Mouse (Mus musculus) retina, postnatal 7 days (tissue): ENCODE measurements at regions not wholly inside any gene's neighbourhood (a gene's known extent, or its start where the extent isn't known, plus 50 kb on each side); places are given as distances from the start of the nearest gene placed in this dataset.
"Not testable (repeated sequence)": the region's sequence is repeated elsewhere in the genome, so short reads cannot be mapped to it uniquely, and the experiment has no call there.

Experiments used
- DNase-seq: peaks from one replicate; pipeline ENCODE4 v3.0.0-alpha.2; 2012; ENCODE audit warnings: low read depth, low spot score

GRCm38 (mm10) chr15:43581246-43581645 is 3447.1 kb downstream of the 9330182O14Rik start:
- no peak for DNase-seq

DNA sequence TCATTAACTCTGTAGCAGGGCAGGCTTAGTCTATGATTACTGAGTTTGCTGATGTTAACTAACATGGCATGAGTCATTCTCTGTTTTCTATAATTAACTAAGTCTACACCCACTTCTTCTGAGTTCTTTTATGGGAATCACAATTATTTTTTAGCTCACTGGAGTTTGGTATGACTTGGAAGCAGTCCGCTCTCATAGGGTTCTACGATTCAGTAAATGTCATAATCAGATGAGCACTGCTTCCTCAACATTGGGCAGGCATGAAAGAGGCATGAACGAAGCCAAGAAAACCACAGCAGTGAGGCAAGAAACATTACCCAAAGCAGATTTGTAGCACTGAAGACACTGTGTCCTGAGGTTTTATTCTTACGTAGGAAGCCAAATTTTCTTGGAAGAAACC is 3451.6 kb downstream of the 9330182O14Rik start:
- no peak for DNase-seq

- no peak for DNase-seq
Measured at GRCm38 (mm10) chr15:43588021-43588420, 3453.9 kb downstream of the 9330182O14Rik start.

GRCm38 (mm10) chr15:43607700-43608099 is 3473.5 kb downstream of the 9330182O14Rik start:
- DNase-seq, result no peak

DNA sequence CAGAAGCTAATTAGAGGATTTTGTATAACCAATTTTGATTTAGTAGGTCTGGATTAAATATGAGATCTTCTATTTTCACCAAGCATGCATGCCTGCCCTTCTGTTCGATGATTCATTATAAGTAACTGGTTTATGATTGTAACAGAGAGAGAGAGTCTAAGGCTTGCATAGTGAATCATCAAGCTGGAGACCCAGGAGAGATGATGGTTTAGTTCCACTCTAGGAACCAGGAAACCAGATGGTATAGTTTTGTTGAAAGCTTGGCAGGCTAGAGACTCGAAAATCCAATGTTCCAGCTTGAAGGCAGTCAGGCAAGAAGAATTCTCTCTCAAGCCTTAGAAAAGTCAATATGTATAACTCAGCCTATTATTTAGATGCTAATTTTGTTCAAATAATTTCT is 3475.7 kb downstream of the 9330182O14Rik start:
- no peak for DNase-seq

GRCm38 (mm10) chr15:43614004-43614661 is 3480.0 kb downstream of the 9330182O14Rik start:
- no peak for DNase-seq

DNA sequence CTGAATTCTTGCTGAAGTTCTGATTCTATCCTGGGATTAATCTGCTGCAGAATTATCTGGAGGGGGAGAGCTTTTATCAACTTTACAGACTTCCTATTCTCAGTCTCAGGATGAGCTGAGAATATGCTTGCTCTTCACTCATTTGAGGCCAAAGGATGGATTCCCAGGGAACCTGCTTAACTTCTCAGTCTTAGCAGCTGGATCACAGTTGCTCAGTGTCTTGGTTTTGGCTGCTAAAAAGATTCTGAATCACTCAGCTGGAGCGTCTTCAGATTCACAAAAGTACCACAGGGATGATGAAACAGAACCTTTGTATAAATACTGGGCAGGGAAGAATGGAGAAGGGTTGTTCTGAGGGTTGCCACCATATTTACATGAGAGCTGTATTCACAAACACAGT is 3481.6 kb downstream of the 9330182O14Rik start:
- DNase-seq, result no peak

GRCm38 (mm10) chr15:43624431-43624965 is 3490.3 kb downstream of the 9330182O14Rik start:
- DNase-seq, result no peak

DNA sequence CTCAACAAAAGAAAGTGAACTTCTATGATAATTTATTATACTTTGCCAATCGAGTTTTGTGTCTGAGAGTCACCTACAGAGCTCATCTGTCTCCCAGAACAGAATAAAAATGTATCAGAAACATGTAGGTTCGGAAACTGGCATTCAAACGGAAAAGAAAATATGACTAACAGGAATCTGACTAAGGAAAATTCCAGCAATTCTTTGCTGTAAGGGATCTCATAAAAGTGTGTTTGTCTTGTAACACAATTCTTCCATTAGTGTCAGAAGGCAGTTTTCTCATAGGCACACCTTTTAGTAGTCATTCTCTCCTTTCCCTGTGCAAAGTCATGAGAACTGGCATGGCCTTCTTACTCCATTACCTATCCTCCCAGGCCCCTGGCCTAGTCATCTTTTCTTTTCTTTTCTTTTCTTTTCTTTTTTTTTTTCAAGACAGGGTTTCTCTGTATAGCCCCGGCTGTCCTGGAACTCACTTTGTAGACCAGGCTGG is 3490.9 kb downstream of the 9330182O14Rik start:
- no peak for DNase-seq

DNA sequence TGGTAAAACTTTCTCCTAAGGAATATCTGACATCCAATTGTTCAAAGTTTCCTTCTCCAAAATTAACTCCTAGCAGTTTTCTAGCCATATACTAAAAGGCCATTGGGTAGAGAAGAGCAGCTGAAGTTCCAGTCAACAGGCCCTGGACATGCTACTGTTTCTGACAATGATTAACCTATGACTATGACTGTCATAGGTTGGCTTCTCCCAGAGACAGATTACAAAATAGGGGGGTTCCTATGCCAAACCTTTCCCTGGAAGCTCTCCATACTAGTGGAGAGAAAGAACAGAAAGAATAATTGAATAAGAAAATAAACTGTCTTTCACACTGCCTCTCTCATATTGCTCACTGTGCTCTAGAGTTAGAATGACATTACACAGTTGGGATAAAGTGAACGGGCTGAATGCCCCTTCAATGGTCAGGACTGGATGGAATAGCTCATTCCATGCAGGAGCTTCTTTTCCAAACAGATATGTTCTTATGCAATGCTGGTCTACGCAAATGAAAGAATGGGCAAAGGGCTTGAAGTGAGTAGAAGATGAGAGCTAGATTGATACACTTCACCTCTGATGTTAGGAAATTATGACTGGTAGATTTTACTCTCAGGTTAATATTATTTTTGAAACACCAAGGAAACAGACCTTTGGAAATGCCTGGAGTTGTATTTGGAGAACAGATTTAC is 3516.8 kb downstream of the 9330182O14Rik start:
- no peak for DNase-seq

GRCm38 (mm10) chr15:43663648-43664047 is 3529.5 kb downstream of the 9330182O14Rik start:
- DNase-seq, result no peak

- DNase-seq, result no peak
Measured at GRCm38 (mm10) chr15:43678844-43679243, 3544.7 kb downstream of the 9330182O14Rik start.

GRCm38 (mm10) chr15:43682176-43682575 is 3548.0 kb downstream of the 9330182O14Rik start:
- no peak for DNase-seq

GRCm38 (mm10) chr15:43691998-43692397 is 3557.8 kb downstream of the 9330182O14Rik start:
- DNase-seq, result not testable (repeated sequence)

DNA sequence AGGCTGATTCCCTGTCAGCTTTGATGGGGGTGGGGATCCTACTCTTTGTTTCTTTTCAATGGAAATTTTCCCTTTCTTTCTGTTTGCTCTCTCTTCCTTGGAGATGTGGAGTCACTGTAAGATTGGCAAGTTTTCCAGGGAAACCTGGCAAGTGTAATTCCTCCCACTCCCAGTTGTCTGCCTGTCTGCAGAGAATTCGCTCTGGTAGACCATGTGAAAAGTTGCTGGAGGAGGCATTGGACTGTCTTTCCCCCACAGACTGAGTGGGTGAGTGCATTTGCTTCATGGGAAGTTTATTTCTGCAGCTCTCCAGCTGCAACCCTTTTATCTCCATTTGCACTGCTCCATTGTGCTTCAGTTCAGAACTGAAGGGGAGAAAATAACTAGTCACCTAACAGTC is 3561.3 kb downstream of the 9330182O14Rik start:
- DNase-seq, result no peak

GRCm38 (mm10) chr15:43717035-43717434 is 3582.9 kb downstream of the 9330182O14Rik start:
- DNase-seq, result no peak

- DNase-seq, result no peak
Measured at GRCm38 (mm10) chr15:43717559-43717958, 3583.4 kb downstream of the 9330182O14Rik start.

DNA sequence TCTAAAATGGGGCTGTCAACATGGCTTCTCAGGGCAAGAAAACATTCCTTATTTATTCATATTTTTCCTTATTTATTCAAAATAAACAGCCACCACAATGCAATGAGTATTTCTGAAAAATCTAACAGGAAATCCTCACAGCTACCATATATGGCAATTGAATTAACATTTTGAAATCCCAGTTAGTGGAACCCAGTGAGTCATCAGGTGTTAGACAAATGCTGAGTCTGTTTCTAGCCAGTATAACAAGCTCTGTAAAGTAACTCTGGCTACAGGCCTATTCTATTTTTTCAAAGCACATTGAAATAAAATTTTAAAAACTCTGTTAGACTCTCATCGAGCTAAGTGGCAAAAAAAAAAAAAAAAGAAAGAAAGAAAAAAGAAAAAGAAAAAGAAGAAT is 3586.8 kb downstream of the 9330182O14Rik start:
- no peak for DNase-seq

DNA sequence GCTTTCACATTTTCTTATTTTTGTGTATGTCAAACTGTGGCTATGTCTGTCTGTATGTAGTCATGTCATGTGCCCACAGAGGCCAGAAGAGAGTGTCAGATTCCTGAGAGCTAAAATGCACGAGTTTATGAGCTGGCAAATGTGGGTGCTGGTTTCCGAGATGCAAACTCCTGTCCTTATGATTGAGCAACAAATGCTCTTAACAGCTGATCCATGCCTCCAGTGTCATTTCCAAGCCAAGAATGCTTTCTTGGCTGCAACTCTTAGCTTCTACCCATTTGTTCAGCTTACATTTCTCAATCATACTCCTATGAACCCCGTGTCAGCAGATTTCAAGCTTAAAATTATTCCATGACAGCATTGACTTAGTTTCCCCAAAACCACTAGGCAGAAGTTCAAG is 3601.5 kb downstream of the 9330182O14Rik start:
- DNase-seq, result no peak

DNA sequence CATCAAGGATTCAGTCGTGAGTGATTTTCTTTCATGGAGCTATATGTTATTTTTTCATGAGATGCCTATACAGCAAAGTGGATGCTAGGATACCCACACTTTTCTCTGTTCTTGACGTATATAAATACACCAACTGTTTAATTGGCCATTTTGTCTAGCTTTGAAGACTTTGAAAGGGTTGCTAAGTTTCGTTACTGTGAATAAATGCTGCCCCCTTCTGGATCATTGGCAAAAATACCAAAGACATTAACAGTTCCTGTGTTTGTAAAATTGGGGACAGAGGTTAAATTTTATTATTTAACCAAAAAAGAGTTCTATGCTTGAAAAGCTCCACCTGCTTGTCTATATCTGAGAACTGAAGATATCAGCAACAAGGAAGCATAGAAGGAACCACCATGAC is 3624.1 kb downstream of the 9330182O14Rik start:
- DNase-seq, result peak; percentile 16

GRCm38 (mm10) chr15:43764606-43765005 is 3630.4 kb downstream of the 9330182O14Rik start:
- DNase-seq, result no peak

DNA sequence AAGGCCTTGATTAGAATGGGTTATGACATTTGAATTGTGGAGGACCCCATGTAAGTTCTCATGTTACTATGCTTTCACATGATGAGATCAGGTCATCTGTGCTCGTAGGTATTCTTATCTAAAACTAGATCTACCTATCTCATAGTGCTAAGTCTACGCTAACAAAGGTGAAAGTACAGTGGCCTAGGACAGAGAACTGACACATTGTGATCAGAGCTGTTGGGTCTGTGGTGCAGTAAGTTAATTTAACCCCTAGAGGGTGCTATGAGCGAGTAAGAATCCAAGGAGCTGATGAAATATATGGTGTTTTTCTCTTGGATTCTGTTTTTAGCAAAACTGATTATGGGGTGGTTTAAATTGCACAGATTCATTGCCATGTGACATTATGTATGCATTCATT is 3638.6 kb downstream of the 9330182O14Rik start:
- DNase-seq, result peak; percentile 6

GRCm38 (mm10) chr15:43782126-43782632 is 3648.0 kb downstream of the 9330182O14Rik start:
- DNase-seq, result not testable (repeated sequence)
